Mouse (Mus musculus): ENCODE measurements around the gene Hist1h2ae. TPM values are rescaled to one million over a fixed set of nuclear protein-coding genes. Genes with fewer than 3 reads are reported as not detected.

Hist1h2ae gene
- 27.3 and 38.0 TPM in 2 replicates for polyA plus RNA-seq (2012; rRNA removed)

DNA sequence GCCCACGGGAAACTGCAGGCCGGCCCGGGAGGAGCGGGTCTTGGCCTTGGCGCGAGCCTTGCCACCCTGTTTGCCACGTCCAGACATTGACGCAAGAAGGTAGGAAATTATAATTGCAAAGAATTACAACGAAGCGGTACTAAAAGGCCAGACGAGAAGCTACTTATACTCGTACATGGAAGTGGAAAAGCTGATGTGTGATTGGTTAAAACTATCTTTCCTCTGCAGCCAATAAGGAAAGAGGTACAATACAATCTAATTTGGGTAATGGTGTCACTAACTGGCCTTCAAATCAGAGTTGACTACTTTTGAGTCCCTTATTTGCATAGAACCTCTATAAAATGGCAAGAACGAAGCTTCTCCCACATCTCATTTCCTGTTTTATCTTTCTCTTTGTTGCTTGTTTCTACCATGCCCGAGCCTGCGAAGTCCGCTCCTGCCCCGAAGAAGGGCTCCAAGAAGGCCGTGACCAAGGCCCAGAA lies at the start of gene Hist1h2ae, which contains the start of gene Hist1h2bg:
Gene Hist1h2ae, minus strand, starts transcription at position 199 of the 482 bp plus-strand sequence.
Gene Hist1h2bg, plus strand, starts transcription at position 375 of the 482 bp plus-strand sequence.
- H3K27ac ChIP-seq (ENCODE audit: insufficient read depth, low read depth, low read length): peak within 1 kb of the TSS; percentile 90
- H3K36me3 ChIP-seq (ENCODE audit: control insufficient read depth, insufficient read depth, low read length): no peaks in the 10 kb centered on the region
- H3K27me3 ChIP-seq (ENCODE audit: control insufficient read depth, insufficient read depth, low read length): no peaks in the 10 kb centered on the region
- 0% methylated on average over 18 of the region's 18 CpGs for WGBS
- no peak; the same call in 1 of the 2 replicates for TF ChIP-seq POLR2A (IDR thresholded peaks at IDR 0.05; ENCODE audit: low read depth, low read length)
- TF ChIP-seq CTCF (IDR thresholded peaks at IDR 0.05; ENCODE audit: extremely low read depth, insufficient read length, insufficient replicate concordance, low read depth, low read length): no peak
- H3K4me1 ChIP-seq (ENCODE audit: control insufficient read depth, insufficient read depth, insufficient read length, low read length): no peaks in the 10 kb centered on the region
- H3K4me3 ChIP-seq (ENCODE audit: low read depth, low read length): peak within 1 kb of the TSS; percentile 69

DNA sequence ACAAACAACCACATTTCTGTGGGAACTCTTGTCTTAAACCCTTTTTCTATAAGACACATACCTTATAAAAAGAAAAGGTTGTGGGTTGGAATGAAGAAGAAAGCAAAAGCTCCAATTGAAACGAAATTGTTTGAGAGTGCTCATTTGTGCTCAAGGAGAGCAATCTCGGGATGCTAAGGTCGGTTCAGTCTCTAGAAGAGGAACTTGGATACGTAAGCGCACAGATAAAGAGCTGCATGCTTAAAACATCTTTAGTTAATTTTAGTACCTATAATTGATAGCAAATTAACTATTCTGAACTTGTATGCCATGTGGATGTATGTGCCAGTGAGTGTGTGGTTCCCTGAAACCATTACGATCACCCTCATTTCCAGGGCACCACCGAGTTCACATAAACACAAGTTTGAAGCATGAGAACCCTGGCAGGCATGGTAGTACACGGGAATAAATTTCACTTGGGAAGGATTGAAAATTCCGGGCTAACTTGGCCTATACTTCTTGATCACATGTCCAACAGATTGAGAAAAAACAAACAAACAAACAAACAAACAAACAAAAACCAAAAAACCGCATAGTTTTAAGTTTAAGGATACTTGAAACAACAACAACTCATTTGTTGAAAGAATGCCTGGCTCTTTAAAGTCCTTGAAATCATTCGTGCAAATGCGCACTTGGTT lies 49.2 kb upstream of the Hist1h2ae start:
- WGBS: 29% methylated on average over 12 of the region's 12 CpGs
- no peaks in the 10 kb centered on the region for H3K36me3 ChIP-seq (ENCODE audit: control insufficient read depth, insufficient read depth, low read length)
- no peaks in the 10 kb centered on the region; the same call in 1 of the 2 replicates for H3K4me1 ChIP-seq (ENCODE audit: control insufficient read depth, insufficient read depth, insufficient read length, low read length)
- TF ChIP-seq POLR2A (IDR thresholded peaks at IDR 0.05; ENCODE audit: low read depth, low read length) (no peak), CTCF (IDR thresholded peaks at IDR 0.05; ENCODE audit: extremely low read depth, insufficient read length, insufficient replicate concordance, low read depth, low read length) (no peak)
- no peaks in the 10 kb centered on the region for H3K27me3 ChIP-seq (ENCODE audit: control insufficient read depth, insufficient read depth, low read length)
- H3K4me3 ChIP-seq (ENCODE audit: low read depth, low read length): peak overlapping the region; percentile 66
- peak overlapping the region; percentile 98 for H3K27ac ChIP-seq (ENCODE audit: insufficient read depth, low read depth, low read length)

DNA sequence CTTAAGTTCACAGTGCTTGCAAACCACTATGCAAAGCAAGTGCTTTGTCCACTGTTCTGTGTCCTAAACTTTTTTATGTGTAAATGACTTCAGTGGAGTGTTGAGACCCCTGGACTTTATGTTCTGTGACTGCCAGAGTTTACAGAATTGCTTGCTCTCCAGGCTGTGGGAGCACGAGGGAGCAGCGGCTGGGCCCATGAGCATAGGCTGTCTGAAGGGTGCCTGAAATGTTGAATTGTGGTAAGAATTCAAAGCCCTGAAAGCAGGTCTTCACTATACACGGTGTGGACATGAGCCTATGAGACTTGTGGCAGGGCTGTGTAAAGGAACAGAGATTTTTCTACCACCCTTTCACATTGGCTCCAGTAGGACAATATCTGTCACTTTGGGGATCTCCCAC lies 40.6 kb upstream of the Hist1h2ae start:
- no peak for TF ChIP-seq CTCF (IDR thresholded peaks at IDR 0.05; ENCODE audit: extremely low read depth, insufficient read length, insufficient replicate concordance, low read depth, low read length)
- TF ChIP-seq POLR2A (IDR thresholded peaks at IDR 0.05; ENCODE audit: low read depth, low read length): no peak
- Histone ChIP-seq H3K4me1 (ENCODE audit: control insufficient read depth, insufficient read depth, insufficient read length, low read length) (no peaks in the 10 kb centered on the region), H3K27ac (ENCODE audit: insufficient read depth, low read depth, low read length) (no peak overlapping the region), H3K27me3 (ENCODE audit: control insufficient read depth, insufficient read depth, low read length) (no peaks in the 10 kb centered on the region), H3K36me3 (ENCODE audit: control insufficient read depth, insufficient read depth, low read length) (no peaks in the 10 kb centered on the region), H3K4me3 (ENCODE audit: low read depth, low read length) (no peak overlapping the region)
- WGBS: 84% methylated on average over 3 of the region's 3 CpGs

DNA sequence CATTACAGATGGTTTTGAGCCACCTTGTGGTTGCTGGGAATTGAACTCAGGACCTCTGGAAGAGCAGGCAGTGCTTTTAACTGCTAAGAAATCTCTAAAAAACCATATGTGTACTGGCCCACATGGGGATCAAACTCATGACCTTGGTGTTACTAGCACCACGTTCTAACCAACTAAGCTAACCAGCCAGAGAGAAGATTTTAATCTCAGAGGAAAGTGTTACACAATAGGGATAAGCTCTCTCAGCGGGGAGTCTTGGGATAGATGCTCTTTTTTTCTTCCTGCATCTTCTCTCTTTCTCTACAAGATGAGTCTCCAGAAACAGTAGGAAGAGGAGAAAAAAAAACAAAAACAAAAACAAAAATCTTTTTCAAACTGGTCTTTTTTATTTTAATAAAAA lies 39.4 kb upstream of the Hist1h2ae start:
- H3K27me3 ChIP-seq (ENCODE audit: control insufficient read depth, insufficient read depth, low read length): no peaks in the 10 kb centered on the region
- 68% methylated on average over 2 of the region's 2 CpGs for WGBS
- TF ChIP-seq CTCF (IDR thresholded peaks at IDR 0.05; ENCODE audit: extremely low read depth, insufficient read length, insufficient replicate concordance, low read depth, low read length) (no peak), POLR2A (IDR thresholded peaks at IDR 0.05; ENCODE audit: low read depth, low read length) (no peak)

DNA sequence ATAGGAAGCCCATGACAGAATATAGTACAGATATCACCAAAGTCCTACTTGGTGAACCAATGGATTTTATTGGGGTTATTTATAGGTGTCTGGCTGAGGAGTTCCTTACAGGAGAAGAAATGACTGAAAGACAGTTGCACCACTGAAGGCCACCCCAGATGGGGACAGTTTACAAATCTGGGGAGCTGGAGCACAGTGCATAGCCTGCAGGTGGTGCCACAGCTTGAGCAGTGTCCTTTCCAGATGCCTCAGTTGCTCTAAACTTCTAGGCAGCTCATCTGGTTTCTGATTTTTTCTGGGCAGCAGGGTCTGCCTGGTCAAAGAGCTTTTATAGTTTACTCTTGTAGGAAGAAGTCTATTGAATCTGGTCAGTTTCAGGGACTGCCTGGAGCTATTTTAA lies 38.8 kb upstream of the Hist1h2ae start:
- TF ChIP-seq POLR2A (IDR thresholded peaks at IDR 0.05; ENCODE audit: low read depth, low read length): no peak
- TF ChIP-seq CTCF (IDR thresholded peaks at IDR 0.05; ENCODE audit: extremely low read depth, insufficient read length, insufficient replicate concordance, low read depth, low read length): no peak
- Histone ChIP-seq H3K4me3 (ENCODE audit: low read depth, low read length) (no peak overlapping the region), H3K27me3 (ENCODE audit: control insufficient read depth, insufficient read depth, low read length) (no peaks in the 10 kb centered on the region), H3K27ac (ENCODE audit: insufficient read depth, low read depth, low read length) (no peak overlapping the region), H3K36me3 (ENCODE audit: control insufficient read depth, insufficient read depth, low read length) (no peaks in the 10 kb centered on the region), H3K4me1 (ENCODE audit: control insufficient read depth, insufficient read depth, insufficient read length, low read length) (no peaks in the 10 kb centered on the region)

More for the DNA sequence above, 39.4 kb upstream of the Hist1h2ae start:
- Histone ChIP-seq H3K27ac (ENCODE audit: insufficient read depth, low read depth, low read length) (no peak overlapping the region), H3K36me3 (ENCODE audit: control insufficient read depth, insufficient read depth, low read length) (no peaks in the 10 kb centered on the region), H3K4me3 (ENCODE audit: low read depth, low read length) (no peak overlapping the region), H3K4me1 (ENCODE audit: control insufficient read depth, insufficient read depth, insufficient read length, low read length) (no peaks in the 10 kb centered on the region)

DNA sequence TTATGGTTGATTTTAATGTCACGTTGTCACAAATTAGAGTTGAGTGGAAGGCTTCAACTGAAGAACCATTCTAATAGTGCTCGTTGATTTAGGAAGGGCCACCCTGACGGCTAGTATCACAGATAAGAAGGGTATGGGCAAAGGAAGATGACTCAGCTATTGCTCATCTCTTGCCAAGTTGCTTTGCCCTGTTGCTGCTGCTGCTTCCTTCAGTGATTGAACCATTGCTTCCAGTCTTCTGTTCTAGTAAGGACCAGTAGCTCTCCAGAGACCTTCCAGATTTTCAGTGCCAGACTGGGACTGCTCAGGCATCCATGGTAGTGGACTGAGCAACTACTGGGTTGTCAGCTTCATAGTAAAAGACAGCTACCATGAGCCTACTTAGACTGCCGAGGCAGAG lies 38.2 kb upstream of the Hist1h2ae start:
- TF ChIP-seq POLR2A (IDR thresholded peaks at IDR 0.05; ENCODE audit: low read depth, low read length): no peak
- no peak for TF ChIP-seq CTCF (IDR thresholded peaks at IDR 0.05; ENCODE audit: extremely low read depth, insufficient read length, insufficient replicate concordance, low read depth, low read length)
- Histone ChIP-seq H3K36me3 (ENCODE audit: control insufficient read depth, insufficient read depth, low read length) (no peaks in the 10 kb centered on the region), H3K4me1 (ENCODE audit: control insufficient read depth, insufficient read depth, insufficient read length, low read length) (no peaks in the 10 kb centered on the region), H3K27me3 (ENCODE audit: control insufficient read depth, insufficient read depth, low read length) (no peaks in the 10 kb centered on the region), H3K4me3 (ENCODE audit: low read depth, low read length) (no peak overlapping the region), H3K27ac (ENCODE audit: insufficient read depth, low read depth, low read length) (no peak overlapping the region)
- 71% methylated on average over 4 of the region's 4 CpGs for WGBS

DNA sequence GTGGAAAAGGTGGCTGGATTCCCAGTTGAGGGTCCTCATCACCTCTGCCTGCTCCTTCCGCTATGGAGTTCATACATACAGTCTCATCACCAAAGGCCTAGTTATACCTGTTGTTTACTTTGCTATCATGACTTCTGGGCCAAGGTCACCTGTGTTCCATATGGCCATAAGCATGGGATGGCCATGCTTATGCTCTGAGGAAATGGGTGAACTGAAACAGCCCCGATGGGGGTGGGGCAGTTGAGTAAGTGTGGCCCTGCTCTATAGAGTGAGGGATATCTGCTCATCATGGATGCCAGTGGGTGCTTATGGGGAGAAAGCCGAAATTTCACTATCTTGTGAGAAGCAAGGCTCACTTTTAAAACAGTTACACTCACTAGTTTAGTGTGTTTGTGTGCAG lies 34.0 kb upstream of the Hist1h2ae start:
- H3K27me3 ChIP-seq (ENCODE audit: control insufficient read depth, insufficient read depth, low read length): no peaks in the 10 kb centered on the region
- 86% methylated on average over 3 of the region's 3 CpGs for WGBS
- TF ChIP-seq POLR2A (IDR thresholded peaks at IDR 0.05; ENCODE audit: low read depth, low read length) (no peak), CTCF (IDR thresholded peaks at IDR 0.05; ENCODE audit: extremely low read depth, insufficient read length, insufficient replicate concordance, low read depth, low read length) (no peak)
- no peaks in the 10 kb centered on the region for H3K4me1 ChIP-seq (ENCODE audit: control insufficient read depth, insufficient read depth, insufficient read length, low read length)
- H3K27ac ChIP-seq (ENCODE audit: insufficient read depth, low read depth, low read length): no peak overlapping the region
- H3K36me3 ChIP-seq (ENCODE audit: control insufficient read depth, insufficient read depth, low read length): no peaks in the 10 kb centered on the region
- H3K4me3 ChIP-seq (ENCODE audit: low read depth, low read length): no peak overlapping the region

Data from small intestine, adult 2 months (tissue).